Mouse (Mus musculus) heart, embryonic 14.5 days (tissue): ENCODE measurements at regions not wholly inside any gene's neighbourhood (a gene's known extent, or its start where the extent isn't known, plus 50 kb on each side); places are given as distances from the start of the nearest gene placed in this dataset.

ENCODE experiments used
- ATAC-seq: fragments of 200-750 bp; cut with Nextera tagmentation; 2 replicates; pipeline ENCODE4 v1.8.0; 2017; ENCODE audit warnings: low read depth, moderate TSS enrichment; ENCODE audit not compliant: insufficient number of reproducible peaks, insufficient read depth, low FRiP score
- H3K27ac ChIP-seq, 2 experiments: fragments of 200-500 bp in 1 of 2; fragments of 300-500 bp in 1 of 2; sonication (generic) in 1 of 2; replicated peaks in 1 of 2; 2 replicates each; pipeline ENCODE4 v1.5.1; 2012 to 2014; ENCODE audit warnings: low read depth in 2 of 2, low read length in 2 of 2, control low read depth in 1 of 2, mild to moderate bottlenecking in 1 of 2, mixed read lengths in 1 of 2; ENCODE audit not compliant: control insufficient read depth in 1 of 2, insufficient read depth in 1 of 2
- H3K27me3 ChIP-seq: fragments of 300-500 bp; sonication (generic); 2 replicates; pipeline ENCODE4 v1.6.1; 2014; ENCODE audit warnings: mild to moderate bottlenecking, low read length, control low read depth; ENCODE audit not compliant: control insufficient read depth, insufficient read depth
- H3K36me3 ChIP-seq: fragments of 300-500 bp; sonication (generic); 2 replicates; pipeline ENCODE4 v1.6.1; 2014; ENCODE audit warnings: mild to moderate bottlenecking, control low read depth, low read length, mixed read lengths; ENCODE audit not compliant: control insufficient read depth, insufficient read depth
- H3K4me1 ChIP-seq, 2 experiments: fragments of 200-500 bp in 1 of 2; fragments of 300-500 bp in 1 of 2; sonication (generic) in 1 of 2; 2 replicates each; pipeline ENCODE4 v1.6.1; 2012 to 2014; ENCODE audit warnings: low read length in 2 of 2, control low read depth in 1 of 2, mixed read lengths in 1 of 2; ENCODE audit not compliant: control insufficient read depth in 2 of 2, insufficient read depth in 2 of 2
- H3K4me2 ChIP-seq: fragments of 300-500 bp; sonication (generic); 2 replicates; pipeline ENCODE4 v1.6.1; 2014; ENCODE audit warnings: mild to moderate bottlenecking, low read length
- H3K4me3 ChIP-seq, 2 experiments: fragments of 200-500 bp in 1 of 2; fragments of 300-500 bp in 1 of 2; sonication (generic) in 1 of 2; 2 replicates each; pipeline ENCODE4 v1.5.1; 2012 to 2014; ENCODE audit warnings: low read length in 2 of 2, mild to moderate bottlenecking in 2 of 2, control low read depth in 1 of 2, low read depth in 1 of 2, moderate library complexity in 1 of 2; ENCODE audit not compliant: control insufficient read depth in 1 of 2, insufficient read depth in 1 of 2
- H3K9ac ChIP-seq: fragments of 300-500 bp; sonication (generic); 2 replicates; pipeline ENCODE4 v1.6.1; 2014; ENCODE audit warnings: mild to moderate bottlenecking, low read length
- H3K9me3 ChIP-seq: fragments of 300-500 bp; sonication (generic); 2 replicates; pipeline ENCODE4 v1.6.1; 2016; ENCODE audit warnings: low read length, control low read depth; ENCODE audit not compliant: control insufficient read depth
- WGBS: fragments of 180-500 bp; shearing (Covaris S2); extraction: QIAGEN DNeasy Blood & Tissue Kit; methylation state at CpG from one replicate; pipeline ENCODE4 v1.1.7; 2014; 5-methylcytosine and 5-hydroxymethylcytosine counted together

DNA sequence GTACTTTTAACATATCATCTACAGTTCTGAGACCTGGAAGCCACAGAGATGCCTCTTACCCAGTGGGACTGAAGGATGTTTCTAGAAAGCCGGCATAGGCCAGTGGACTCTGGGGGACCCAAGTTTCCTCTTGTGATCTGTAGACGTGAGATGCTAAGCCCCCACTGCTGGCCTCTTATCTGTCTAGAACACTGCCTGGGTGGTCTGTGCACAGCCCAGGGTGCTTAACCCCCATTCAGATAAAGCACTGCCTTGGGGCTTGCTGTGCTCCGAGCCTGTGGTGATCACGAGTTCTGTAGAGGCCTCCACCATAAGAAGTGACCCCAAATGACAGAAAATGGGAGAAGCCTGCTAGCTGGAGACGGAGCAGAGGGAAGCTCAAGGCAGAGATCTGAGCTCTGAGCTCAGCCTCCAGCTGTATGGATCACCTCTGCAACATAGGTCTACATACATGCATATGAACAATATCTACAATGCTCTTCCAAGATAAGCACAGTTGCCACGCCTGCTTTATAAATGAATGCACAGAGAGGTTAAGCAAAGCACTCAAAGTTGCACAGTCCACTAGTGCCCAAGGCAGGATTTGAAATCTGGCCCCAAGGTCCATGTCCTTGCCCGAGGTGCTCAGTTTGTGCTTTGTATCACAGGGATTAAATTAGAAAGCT lies 137.7 kb upstream of the Ubl3 start:
- Histone ChIP-seq H3K4me2 (no peak overlapping the region), H3K4me1 (peaks cover 3 to 9% of the 10 kb centered on the region in 2 experiments; a peak in 2 of 4 replicates), H3K27me3 (no peaks in the 10 kb centered on the region), H3K4me3 (no peak overlapping the region), H3K9ac (no peak overlapping the region), H3K27ac (no peak overlapping the region), H3K9me3 (0 out of 2 replicates have a peak, but pooled peaks cover 4% of the 10 kb centered on the region), H3K36me3 (no peaks in the 10 kb centered on the region)
- ATAC-seq = no peak
- 51% methylated on average over 7 of the region's 7 CpGs for WGBS

DNA sequence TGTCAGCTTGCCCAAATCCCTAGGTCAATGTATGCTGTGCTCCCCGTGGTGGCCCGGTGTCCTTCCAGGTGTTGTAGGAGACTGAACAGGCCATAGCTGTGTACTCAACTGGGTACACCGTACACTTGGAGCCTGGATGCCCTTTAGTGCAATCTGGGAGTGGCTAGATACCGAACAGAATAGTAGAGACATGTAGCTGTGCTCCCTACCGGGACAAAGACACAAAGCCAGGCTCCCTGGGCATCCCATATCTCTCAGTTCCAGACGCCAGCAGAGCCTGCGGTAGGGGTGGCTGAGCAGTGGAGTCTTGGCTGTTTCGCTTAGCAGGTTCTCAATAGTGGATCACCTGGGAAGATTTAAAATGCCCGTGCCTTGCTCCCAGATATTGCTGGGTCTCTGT lies 136.7 kb upstream of the Ubl3 start:
- H3K4me2 ChIP-seq = no peak overlapping the region
- peaks cover 5% of the 10 kb centered on the region; the same call in 1 of the 2 replicates for H3K9me3 ChIP-seq
- no peak overlapping the region for H3K4me3 ChIP-seq
- H3K4me1 ChIP-seq = peaks cover 3 to 9% of the 10 kb centered on the region in 2 experiments; a peak in 2 of 4 replicates
- no peaks in the 10 kb centered on the region for H3K36me3 ChIP-seq
- H3K27ac ChIP-seq = no peak overlapping the region
- ATAC-seq = no peak
- H3K9ac ChIP-seq = no peak overlapping the region
- no peaks in the 10 kb centered on the region for H3K27me3 ChIP-seq
- WGBS = 74% methylated on average over 9 of the region's 9 CpGs

DNA sequence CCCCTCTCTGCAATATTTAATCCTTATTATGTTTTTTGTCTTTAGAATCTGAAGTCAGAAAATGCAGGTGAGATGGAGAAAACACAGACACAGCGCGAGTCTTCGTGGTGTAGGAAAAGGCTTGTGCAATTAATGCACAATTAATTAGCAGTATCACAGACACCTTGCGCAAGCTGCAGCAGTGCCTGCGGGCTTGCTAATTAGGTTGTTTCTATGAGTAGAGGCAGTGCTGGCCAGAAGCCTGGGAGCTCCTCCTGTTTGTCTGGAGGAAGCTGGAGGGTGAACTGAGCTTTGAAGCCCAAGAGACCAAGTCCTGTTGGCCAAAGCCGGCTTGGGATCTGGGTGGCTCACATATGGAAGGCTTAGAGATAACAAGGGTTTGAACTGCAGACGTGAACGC lies 135.9 kb upstream of the Ubl3 start:
- WGBS = 78% methylated on average over 8 of the region's 8 CpGs
- Histone ChIP-seq H3K9ac (no peak overlapping the region), H3K9me3 (peaks cover 5% of the 10 kb centered on the region; the same call in 1 of the 2 replicates), H3K36me3 (no peaks in the 10 kb centered on the region), H3K27me3 (no peaks in the 10 kb centered on the region), H3K4me3 (no peak overlapping the region), H3K4me1 (peaks cover 3 to 9% of the 10 kb centered on the region in 2 experiments; a peak in 2 of 4 replicates), H3K27ac (no peak overlapping the region), H3K4me2 (no peak overlapping the region)
- ATAC-seq = no peak

DNA sequence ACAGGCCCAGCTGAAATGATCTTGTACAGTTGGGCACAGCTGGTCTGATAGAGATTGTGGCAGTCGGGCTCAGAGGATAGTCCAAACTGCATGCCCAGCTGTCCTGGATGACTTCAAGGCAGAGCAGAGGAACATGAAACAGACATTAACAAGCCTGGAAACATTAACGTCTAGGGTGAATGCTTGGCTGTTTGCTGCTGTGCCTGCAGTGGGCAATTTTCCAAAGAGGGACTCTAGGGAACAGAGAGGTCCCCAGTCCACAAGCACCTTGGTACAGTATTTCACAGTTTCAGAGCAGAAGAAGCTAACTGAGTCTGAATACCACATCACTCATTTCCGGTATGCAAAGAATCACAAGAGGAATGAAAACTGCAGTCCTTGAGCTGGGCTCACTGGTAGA lies 135.2 kb upstream of the Ubl3 start:
- H3K27me3 ChIP-seq = no peaks in the 10 kb centered on the region
- H3K27ac ChIP-seq = no peak overlapping the region
- H3K4me3 ChIP-seq = no peak overlapping the region
- no peaks in the 10 kb centered on the region for H3K36me3 ChIP-seq
- no peak for ATAC-seq
- H3K4me1 ChIP-seq = peaks cover 3 to 9% of the 10 kb centered on the region in 2 experiments; a peak in 2 of 4 replicates
- no peak overlapping the region for H3K4me2 ChIP-seq
- H3K9me3 ChIP-seq = peaks cover 5% of the 10 kb centered on the region; the same call in 1 of the 2 replicates
- 35% methylated on average over 3 of the region's 3 CpGs for WGBS
- no peak overlapping the region for H3K9ac ChIP-seq

DNA sequence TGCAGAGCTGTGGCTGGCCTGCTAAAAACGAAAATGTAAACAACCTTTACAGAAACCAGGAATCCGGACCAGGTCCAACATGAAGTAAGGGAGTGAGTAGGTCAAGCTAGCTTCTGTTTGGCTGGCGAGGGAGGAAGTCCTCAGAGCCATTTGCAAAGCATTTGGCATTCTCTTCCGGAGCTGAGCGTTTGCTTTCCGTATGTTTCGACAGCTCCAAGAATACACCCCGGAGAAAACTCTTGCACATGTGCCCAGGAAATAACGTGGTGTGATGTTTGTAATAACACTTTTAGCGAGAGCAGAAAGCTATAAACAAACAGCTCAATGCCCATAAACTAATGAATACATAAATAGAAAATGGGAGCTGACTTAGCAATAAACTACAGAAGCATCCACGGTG lies 131.6 kb upstream of the Ubl3 start:
- Histone ChIP-seq H3K9ac (no peak overlapping the region), H3K4me3 (no peak overlapping the region), H3K4me1 (no peaks in the 10 kb centered on the region), H3K27me3 (no peaks in the 10 kb centered on the region), H3K36me3 (no peaks in the 10 kb centered on the region), H3K4me2 (no peak overlapping the region), H3K27ac (no peak overlapping the region), H3K9me3 (peaks cover 5% of the 10 kb centered on the region; the same call in 1 of the 2 replicates)
- no peak for ATAC-seq
- 62% methylated on average over 11 of the region's 11 CpGs for WGBS

DNA sequence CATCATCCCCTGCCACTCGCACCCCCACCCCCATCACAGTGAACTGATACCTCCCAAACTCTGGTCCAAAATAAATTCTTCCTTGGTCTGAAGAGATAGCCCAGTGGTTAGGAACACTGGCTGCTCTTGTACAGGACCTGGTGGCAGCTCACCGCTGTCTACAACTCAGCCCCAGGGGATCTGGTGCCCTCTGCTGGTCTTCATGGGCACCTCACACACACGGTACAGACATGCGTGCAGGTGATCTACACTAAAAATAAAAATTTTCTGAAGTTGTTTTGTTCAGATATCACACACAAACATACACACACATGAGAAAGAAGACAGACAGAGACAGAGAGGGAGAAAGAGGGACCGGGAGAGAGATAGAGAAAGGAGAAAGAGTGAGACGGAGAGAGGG lies 130.0 kb upstream of the Ubl3 start:
- Histone ChIP-seq H3K36me3 (no peaks in the 10 kb centered on the region), H3K9ac (no peak overlapping the region), H3K4me3 (no peak overlapping the region), H3K27me3 (no peaks in the 10 kb centered on the region), H3K9me3 (peaks cover 5% of the 10 kb centered on the region; the same call in 1 of the 2 replicates), H3K27ac (no peak overlapping the region), H3K4me1 (no peaks in the 10 kb centered on the region), H3K4me2 (no peak overlapping the region)
- no peak for ATAC-seq
- 94% methylated on average over 6 of the region's 6 CpGs for WGBS

DNA sequence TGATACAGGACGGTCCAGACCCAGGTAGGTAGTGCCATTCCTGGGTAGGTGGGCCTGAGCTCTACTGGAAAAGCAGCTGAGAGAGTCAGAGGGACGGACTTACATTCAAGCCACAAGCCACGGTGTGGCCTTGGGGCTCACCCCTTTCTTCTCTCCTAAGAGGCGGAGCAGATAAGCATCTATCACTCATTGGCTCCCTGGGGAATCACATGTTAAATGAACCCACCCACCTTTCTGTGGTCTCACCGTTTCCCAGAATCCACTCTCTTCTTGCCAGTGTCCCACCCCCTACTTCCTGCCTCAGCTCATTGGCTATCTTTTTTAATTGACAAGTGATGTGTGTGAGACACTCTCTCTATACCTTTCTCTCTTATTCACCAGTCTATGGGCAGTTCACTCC lies 127.8 kb upstream of the Ubl3 start:
- 86% methylated on average over 5 of the region's 5 CpGs for WGBS

DNA sequence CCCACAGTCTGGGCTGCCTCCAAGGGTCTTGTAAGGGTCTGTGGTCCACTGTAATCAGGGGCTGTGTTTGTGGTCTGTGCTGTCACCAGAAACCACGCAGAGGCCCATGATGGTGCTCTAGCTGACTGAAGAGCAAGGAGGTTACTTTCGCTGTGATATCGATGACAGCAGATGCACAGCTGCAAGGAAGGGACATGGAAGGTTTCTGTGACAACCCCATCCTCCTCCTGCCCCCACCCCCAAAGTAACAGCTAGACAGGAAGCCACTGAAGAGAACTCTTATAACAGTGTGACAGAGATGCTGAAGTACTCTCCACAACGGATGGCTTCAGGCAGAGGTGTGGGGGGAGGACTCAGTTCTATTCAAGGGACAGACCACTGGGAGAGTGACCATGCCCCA lies 127.0 kb upstream of the Ubl3 start:
- no peaks in the 10 kb centered on the region for H3K9me3 ChIP-seq
- no peaks in the 10 kb centered on the region for H3K4me1 ChIP-seq
- ATAC-seq = no peak
- no peaks in the 10 kb centered on the region for H3K27me3 ChIP-seq
- no peak overlapping the region for H3K4me2 ChIP-seq
- no peaks in the 10 kb centered on the region for H3K36me3 ChIP-seq
- WGBS = 82% methylated on average over 4 of the region's 4 CpGs
- H3K27ac ChIP-seq = no peak overlapping the region
- H3K4me3 ChIP-seq = no peak overlapping the region
- H3K9ac ChIP-seq = no peak overlapping the region

More for the DNA sequence above, 127.8 kb upstream of the Ubl3 start:
- no peak overlapping the region for H3K4me2 ChIP-seq
- no peaks in the 10 kb centered on the region for H3K36me3 ChIP-seq
- H3K9me3 ChIP-seq = peaks cover 5% of the 10 kb centered on the region; the same call in 1 of the 2 replicates
- ATAC-seq = no peak
- H3K4me3 ChIP-seq = no peak overlapping the region
- no peak overlapping the region for H3K9ac ChIP-seq
- H3K27ac ChIP-seq = no peak overlapping the region
- no peaks in the 10 kb centered on the region for H3K4me1 ChIP-seq
- no peaks in the 10 kb centered on the region for H3K27me3 ChIP-seq
